Mouse (Mus musculus) v-Abl transformed pro-B cells (cell line): Measurements from ENCODE around the gene Cbfa2t3.

Source experiments
- in situ Hi-C, 2 experiments: fragments of 400-800 bp; cut with MboI; formaldehyde crosslinking; loops; one replicate each; pipeline ENCODE4 v1.15.1; 2025; ENCODE audit not compliant: unreplicated experiment in 2 of 2

Gene Cbfa2t3

GRCm38 (mm10) chr8:122718711-122719499 is 20.0 kb upstream of the Cbfa2t3 start:
- in situ Hi-C loops: loop anchor here in 1 of 2 experiments (10.0 kb wide), 1 partner anchor 94 kb away; the partner anchor contains the start of gene Pabpn1l

- in situ Hi-C loops: loop anchor here in 1 of 2 experiments (10.0 kb wide), 1 partner anchor 93 kb away; the partner anchor contains the start of gene Pabpn1l
Observed at GRCm38 (mm10) chr8:122717869-122718509, 19.1 kb upstream of the Cbfa2t3 start.

GRCm38 (mm10) chr8:122716566-122716965 is 17.7 kb upstream of the Cbfa2t3 start:
- in situ Hi-C loops: loop anchor here in 1 of 2 experiments (10.0 kb wide), 1 partner anchor 92 kb away; the partner anchor contains the start of gene Pabpn1l

- in situ Hi-C loops: loop anchor here (5.0 to 10.0 kb wide), 2 partner anchors 88 to 96 kb away; partner anchors contain the start of gene Pabpn1l (in 1 of the 2)
Observed at GRCm38 (mm10) chr8:122713157-122713518, 14.2 kb upstream of the Cbfa2t3 start.

- in situ Hi-C loops: loop anchor here (5.0 to 10.0 kb wide), 2 partner anchors 88 to 95 kb away; partner anchors contain the start of gene Pabpn1l (in 1 of the 2)
Observed at GRCm38 (mm10) chr8:122712411-122713156, 13.7 kb upstream of the Cbfa2t3 start.

GRCm38 (mm10) chr8:122711891-122712365 is 13.0 kb upstream of the Cbfa2t3 start:
- in situ Hi-C loops: loop anchor here (5.0 to 10.0 kb wide), 2 partner anchors 87 to 95 kb away; partner anchors contain the start of gene Pabpn1l (in 1 of the 2)

GRCm38 (mm10) chr8:122711480-122711879 is 12.6 kb upstream of the Cbfa2t3 start:
- in situ Hi-C loops: loop anchor here (5.0 to 10.0 kb wide), 2 partner anchors 87 to 94 kb away; partner anchors contain the start of gene Pabpn1l (in 1 of the 2)

- in situ Hi-C loops: loop anchor here (5.0 to 10.0 kb wide), 2 partner anchors 85 to 92 kb away; partner anchors contain the start of gene Pabpn1l (in 1 of the 2)
Observed at GRCm38 (mm10) chr8:122709340-122710111, 10.6 kb upstream of the Cbfa2t3 start.

GRCm38 (mm10) chr8:122707184-122707583 is 8.3 kb upstream of the Cbfa2t3 start:
- in situ Hi-C loops: no loop called here

GRCm38 (mm10) chr8:122705901-122706561 is 7.1 kb upstream of the Cbfa2t3 start:
- in situ Hi-C loops: no loop called here

- in situ Hi-C loops: loop anchor here (5.0 kb wide), 1 partner anchor 37 kb away; no protein-coding TSS in a partner anchor
Observed at GRCm38 (mm10) chr8:122704612-122705011, 5.7 kb upstream of the Cbfa2t3 start.

GRCm38 (mm10) chr8:122702957-122703356 is 4.0 kb upstream of the Cbfa2t3 start:
- in situ Hi-C loops: loop anchor here (5.0 kb wide), 1 partner anchor 36 kb away; no protein-coding TSS in a partner anchor

GRCm38 (mm10) chr8:122702301-122702941 is 3.5 kb upstream of the Cbfa2t3 start:
- in situ Hi-C loops: loop anchor here (5.0 kb wide), 1 partner anchor 35 kb away; no protein-coding TSS in a partner anchor

GRCm38 (mm10) chr8:122701441-122702185 is 2.7 kb upstream of the Cbfa2t3 start:
- in situ Hi-C loops: loop anchor here (5.0 kb wide), 1 partner anchor 34 kb away; no protein-coding TSS in a partner anchor

- in situ Hi-C loops: loop anchor here (5.0 kb wide), 1 partner anchor 33 kb away; no protein-coding TSS in a partner anchor
Observed at GRCm38 (mm10) chr8:122700628-122701027, 1.7 kb upstream of the Cbfa2t3 start.

GRCm38 (mm10) chr8:122698254-122698768 is 598 bp downstream of the Cbfa2t3 start:
- in situ Hi-C loops: no loop called here

GRCm38 (mm10) chr8:122697586-122697985 is 1.3 kb downstream of the Cbfa2t3 start:
- in situ Hi-C loops: no loop called here
